Mouse (Mus musculus) midbrain, embryonic 14.5 days (tissue): ENCODE data around the gene Trhr2. TPM values are rescaled to one million over a fixed set of nuclear protein-coding genes. Genes with fewer than 3 reads are reported as not detected.

Experiments
- ATAC-seq: fragments of 200-750 bp; cut with Nextera tagmentation; 2 replicates; pipeline ENCODE4 v1.8.0; 2017; ENCODE audit warnings: moderate number of reproducible peaks, moderate library complexity; ENCODE audit not compliant: low FRiP score, low TSS enrichment
- DNase-seq: peaks from one replicate; pipeline ENCODE4 v3.0.0-alpha.2; 2015
- H3K27ac ChIP-seq: fragments of 300-500 bp; sonication (generic); replicated peaks from 2 replicates; pipeline ENCODE4 v1.5.1; 2014; ENCODE audit warnings: mild to moderate bottlenecking, low read depth, low read length, moderate library complexity
- H3K27me3 ChIP-seq: fragments of 300-500 bp; sonication (generic); 2 replicates; pipeline ENCODE4 v1.6.1; 2014; ENCODE audit warnings: low read length, control low read depth, mixed read lengths; ENCODE audit not compliant: control insufficient read depth, insufficient read depth
- H3K36me3 ChIP-seq: fragments of 300-500 bp; sonication (generic); 2 replicates; pipeline ENCODE4 v1.6.1; 2014; ENCODE audit warnings: low read length, control low read depth; ENCODE audit not compliant: control insufficient read depth, insufficient read depth
- H3K4me1 ChIP-seq: fragments of 300-500 bp; sonication (generic); 2 replicates; pipeline ENCODE4 v1.6.1; 2014; ENCODE audit warnings: mild to moderate bottlenecking, antibody characterized with exemption, low read length, control low read depth; ENCODE audit not compliant: control insufficient read depth, insufficient read depth
- H3K4me2 ChIP-seq: fragments of 300-500 bp; sonication (generic); 2 replicates; pipeline ENCODE4 v1.6.1; 2014; ENCODE audit warnings: mild to moderate bottlenecking, low read length, moderate library complexity
- H3K4me3 ChIP-seq: fragments of 300-500 bp; sonication (generic); replicated peaks from 2 replicates; pipeline ENCODE4 v1.5.1; 2014; ENCODE audit warnings: low read depth, low read length
- H3K9ac ChIP-seq: fragments of 300-500 bp; sonication (generic); replicated peaks from 2 replicates; pipeline ENCODE4 v1.6.1; 2014; ENCODE audit warnings: mild to moderate bottlenecking, low read length, moderate library complexity
- H3K9me3 ChIP-seq: fragments of 300-500 bp; sonication (generic); 2 replicates; pipeline ENCODE4 v1.6.1; 2016; ENCODE audit warnings: low read length, control low read depth, mixed read lengths; ENCODE audit not compliant: control insufficient read depth
- WGBS: fragments of 180-500 bp; shearing (Covaris S2); extraction: QIAGEN DNeasy Blood & Tissue Kit; methylation state at CpG from one replicate; pipeline ENCODE4 v1.1.7; 2014; 5-methylcytosine and 5-hydroxymethylcytosine counted together
- polyA plus RNA-seq: library from polyadenylated mRNA; unstranded; fragments of >200 nt; fragmentation: Nextera tagmentation; extraction: Ambion mirVana; gene quantifications from 2 replicates; pipeline ENCODE4 v1.2.1, GENCODE M21; 2014

Trhr2 gene
- polyA plus RNA-seq, 1 experiment from 2014 or later, result not detected

- ATAC-seq, result no peak
- Histone ChIP-seq H3K36me3 (no peaks in the 10 kb centered on the region), H3K4me1 (peaks cover 32% of the 10 kb centered on the region), H3K9ac (no peak overlapping the region), H3K27ac (no peak overlapping the region), H3K27me3 (no peaks in the 10 kb centered on the region; the same call in 1 of the 2 replicates), H3K9me3 (no peaks in the 10 kb centered on the region), H3K4me2 (no peak overlapping the region), H3K4me3 (no peak overlapping the region)
- WGBS, result 68% methylated on average over 5 of the region's 5 CpGs
- peak; percentile 64 for DNase-seq
Observed at GRCm38 (mm10) chr8:122347811-122348552, 12.6 kb downstream of the Trhr2 start.

- Histone ChIP-seq H3K4me1 (peaks cover 27% of the 10 kb centered on the region), H3K27me3 (peaks cover 10% of the 10 kb centered on the region; the same call in 1 of the 2 replicates), H3K36me3 (no peaks in the 10 kb centered on the region), H3K9ac (no peak overlapping the region), H3K9me3 (no peaks in the 10 kb centered on the region), H3K4me3 (no peak overlapping the region), H3K4me2 (no peak overlapping the region), H3K27ac (no peak overlapping the region)
- WGBS, result 54% methylated on average over 12 of the region's 12 CpGs
- DNase-seq, result no peak
- ATAC-seq, result no peak
Observed at GRCm38 (mm10) chr8:122345181-122346095, 15.1 kb downstream of the Trhr2 start.

GRCm38 (mm10) chr8:122344219-122344618 is 16.3 kb downstream of the Trhr2 start:
- no peaks in the 10 kb centered on the region for H3K9me3 ChIP-seq
- no peak overlapping the region; the same call in 1 of the 2 replicates for H3K9ac ChIP-seq
- ATAC-seq (no peak), DNase-seq (no peak)
- no peaks in the 10 kb centered on the region for H3K36me3 ChIP-seq
- H3K4me3 ChIP-seq, result no peak overlapping the region
- peaks cover 20% of the 10 kb centered on the region for H3K4me1 ChIP-seq
- no peak overlapping the region for H3K4me2 ChIP-seq
- no peak overlapping the region for H3K27ac ChIP-seq
- WGBS, result 5% methylated on average over 2 of the region's 5 CpGs
- peaks cover 12% of the 10 kb centered on the region for H3K27me3 ChIP-seq

- Histone ChIP-seq H3K4me1 (peaks cover 20% of the 10 kb centered on the region), H3K4me2 (peak overlapping the region; percentile 49), H3K4me3 (0 out of 2 replicates have a peak overlapping the region, but pooled peaks have one; percentile 16), H3K27me3 (peaks cover 14% of the 10 kb centered on the region), H3K27ac (no peak overlapping the region), H3K9me3 (no peaks in the 10 kb centered on the region), H3K36me3 (no peaks in the 10 kb centered on the region), H3K9ac (no peak overlapping the region; the same call in 1 of the 2 replicates)
- ATAC-seq (no peak), DNase-seq (peak; percentile 63)
- 0% methylated on average over 14 of the region's 14 CpGs for WGBS
Observed at GRCm38 (mm10) chr8:122343758-122344157, 16.8 kb downstream of the Trhr2 start.

- H3K9ac ChIP-seq, result no peak overlapping the region
- H3K36me3 ChIP-seq, result no peaks in the 10 kb centered on the region
- H3K4me1 ChIP-seq, result peaks cover 20% of the 10 kb centered on the region
- ATAC-seq (no peak), DNase-seq (no peak)
- 0 out of 2 replicates have a peak overlapping the region, but pooled peaks have one; percentile 16 for H3K4me3 ChIP-seq
- 3% methylated on average over 11 of the region's 11 CpGs for WGBS
- no peak overlapping the region for H3K27ac ChIP-seq
- peaks cover 17% of the 10 kb centered on the region for H3K27me3 ChIP-seq
- no peaks in the 10 kb centered on the region for H3K9me3 ChIP-seq
- H3K4me2 ChIP-seq, result peak overlapping the region; percentile 49
Observed at GRCm38 (mm10) chr8:122343341-122343740, 17.2 kb downstream of the Trhr2 start.

- Histone ChIP-seq H3K9me3 (no peaks in the 10 kb centered on the region), H3K4me1 (peaks cover 20% of the 10 kb centered on the region), H3K36me3 (no peaks in the 10 kb centered on the region), H3K27ac (no peak overlapping the region), H3K4me3 (no peak overlapping the region), H3K4me2 (peak overlapping the region; percentile 49), H3K9ac (0 out of 2 replicates have a peak overlapping the region, but pooled peaks have one; percentile 21), H3K27me3 (peaks cover 22% of the 10 kb centered on the region)
- ATAC-seq (no peak), DNase-seq (no peak)
- WGBS, result 8% methylated on average over 9 of the region's 9 CpGs
Observed at GRCm38 (mm10) chr8:122342806-122343209, 17.7 kb downstream of the Trhr2 start.

GRCm38 (mm10) chr8:122342362-122342761 is 18.2 kb downstream of the Trhr2 start:
- no peaks in the 10 kb centered on the region for H3K36me3 ChIP-seq
- WGBS, result 61% methylated on average over 5 of the region's 5 CpGs

GRCm38 (mm10) chr8:122341790-122342189 is 18.8 kb downstream of the Trhr2 start:
- ATAC-seq, result no peak

More at GRCm38 (mm10) chr8:122342362-122342761, 18.2 kb downstream of the Trhr2 start:
- Histone ChIP-seq H3K27ac (no peak overlapping the region), H3K4me3 (no peak overlapping the region), H3K4me1 (peaks cover 20% of the 10 kb centered on the region), H3K9ac (no peak overlapping the region), H3K9me3 (no peaks in the 10 kb centered on the region), H3K27me3 (peaks cover 27% of the 10 kb centered on the region), H3K4me2 (no peak overlapping the region)
- no peak for DNase-seq
- no peak for ATAC-seq

More at GRCm38 (mm10) chr8:122341790-122342189, 18.8 kb downstream of the Trhr2 start:
- H3K36me3 ChIP-seq, result no peaks in the 10 kb centered on the region
- no peak overlapping the region for H3K27ac ChIP-seq
- WGBS, result 84% methylated on average over 6 of the region's 6 CpGs
- DNase-seq, result no peak
- H3K9ac ChIP-seq, result no peak overlapping the region
- H3K4me2 ChIP-seq, result no peak overlapping the region
- peaks cover 22% of the 10 kb centered on the region for H3K4me1 ChIP-seq
- H3K4me3 ChIP-seq, result no peak overlapping the region
- peaks cover 32% of the 10 kb centered on the region for H3K27me3 ChIP-seq
- no peaks in the 10 kb centered on the region for H3K9me3 ChIP-seq
